Mouse (Mus musculus) small intestine, adult 2 months (tissue): ENCODE data around the gene Kcnk3.

ENCODE experiments used
- CTCF ChIP-seq: fragments of 200-500 bp; IDR thresholded peaks from 2 replicates; pipeline ENCODE4 v1.5.1; 2012; ENCODE audit warnings: low read depth, mild to moderate bottlenecking, control low read depth, inconsistent platforms, low read length, moderate library complexity, mixed read lengths; ENCODE audit not compliant: insufficient replicate concordance, insufficient read length; ENCODE audit errors: extremely low read depth
- POLR2A ChIP-seq: fragments of 200-500 bp; IDR thresholded peaks from 2 replicates; pipeline ENCODE4 v1.6.1; 2012; ENCODE audit warnings: low read depth, mild to moderate bottlenecking, control low read depth, inconsistent platforms, low read length, moderate library complexity

DNA sequence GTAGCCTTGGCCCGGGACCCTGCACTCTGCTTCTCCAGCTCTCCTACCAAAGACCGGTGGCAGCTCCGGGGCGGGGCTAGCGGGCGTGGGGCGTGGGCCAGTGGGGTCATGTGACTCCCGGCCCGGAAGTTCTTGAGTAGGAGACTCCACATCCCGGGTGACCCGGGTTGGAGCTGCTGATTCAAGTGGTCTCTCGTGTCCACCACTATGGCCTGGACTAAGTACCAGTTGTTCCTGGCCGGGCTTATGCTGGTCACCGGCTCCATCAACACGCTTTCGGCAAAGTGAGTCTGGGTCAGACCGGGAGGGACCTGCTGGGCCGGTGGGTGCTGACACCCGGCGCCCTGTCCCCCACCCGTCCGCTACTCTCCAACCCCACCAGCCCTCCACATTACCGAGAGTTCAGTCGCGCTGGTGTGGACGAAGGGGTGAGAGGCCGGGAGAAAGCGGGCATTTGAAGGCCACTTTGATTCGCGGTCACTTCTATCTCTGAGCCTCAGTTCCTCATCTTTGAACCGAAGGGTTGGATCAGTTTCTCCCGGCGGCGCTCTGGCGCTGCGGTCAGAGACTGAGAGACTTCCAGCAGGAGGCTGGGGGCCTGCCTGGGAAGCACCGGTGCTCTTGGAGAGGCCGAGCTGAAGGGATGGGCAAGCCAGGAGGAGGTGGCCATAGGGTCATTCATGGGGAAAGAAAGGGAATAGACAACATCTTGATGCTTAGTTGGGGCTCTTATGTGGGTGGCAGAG, 60.0 kb downstream of the Kcnk3 start, which contains the start of gene Slc35f6:
- no peak for TF ChIP-seq CTCF
- TF ChIP-seq POLR2A: peak; percentile 80; the same call in 1 of the 2 replicates
